Mouse (Mus musculus) bone marrow, adult 2 months (tissue): Measurements from ENCODE around the gene Fto.

Experiments
- CTCF ChIP-seq: fragments of 200-500 bp; IDR thresholded peaks from 2 replicates; pipeline ENCODE4 v1.5.1; 2011; ENCODE audit warnings: low read length, control low read depth; ENCODE audit not compliant: control insufficient read depth, insufficient read depth
- POLR2A ChIP-seq: fragments of 200-500 bp; IDR thresholded peaks from 2 replicates; pipeline ENCODE4 v1.6.1; 2011; ENCODE audit warnings: low read depth, mild to moderate bottlenecking, control low read depth, low read length, borderline replicate concordance; ENCODE audit not compliant: control insufficient read depth

- no peak for TF ChIP-seq POLR2A
- TF ChIP-seq CTCF, result no peak
These were observed 335.5 kb downstream of the Fto start for GRCm38 (mm10) chr8:91648776-91649175.
